Mouse (Mus musculus) adrenal gland, postnatal 4 days (tissue): ENCODE results near the gene Iffo1. TPM values are rescaled to one million over a fixed set of nuclear protein-coding genes. Genes with fewer than 3 reads are reported as not detected.

Experiments used
- DNase-seq, 2 experiments: peaks; one replicate each; pipeline ENCODE4 v3.0.0; 2021 to 2022; ENCODE audit warnings: low spot score in 2 of 2, mixed read lengths in 2 of 2
- microRNA-seq: library from miRNA; unstranded; fragments of <30 nt; microRNA quantifications from one replicate; pipeline ENCODE4 v1.2.0, GENCODE M21; 2021
- total RNA-seq, 2 experiments: library from RNA; stranded (reverse); gene quantifications; 2 replicates each; pipeline ENCODE4 v1.2.3; 2021

Iffo1 gene
- total RNA-seq, 2 experiments from 2014 or later = 42.7 to 49.9 TPM

DNA sequence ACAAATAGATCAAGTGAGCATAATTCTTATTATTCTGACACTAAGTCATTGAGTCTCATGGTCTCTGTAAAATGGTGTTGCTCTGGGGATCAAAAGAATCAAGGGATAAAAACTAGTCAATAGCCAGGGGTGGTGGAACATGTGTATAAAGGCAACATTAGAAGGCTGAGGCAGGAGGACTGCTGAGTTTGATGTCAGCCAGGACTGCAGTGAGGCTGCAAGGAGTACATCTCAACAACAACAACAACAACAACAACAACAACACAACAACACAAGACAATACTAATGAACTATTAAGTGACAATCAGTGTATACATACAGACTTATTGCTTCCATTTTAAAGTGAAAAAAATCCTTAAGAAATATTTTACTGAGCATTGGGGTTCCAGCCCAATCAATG is 45.8 kb downstream of the Iffo1 start:
- DNase-seq = no peak

DNA sequence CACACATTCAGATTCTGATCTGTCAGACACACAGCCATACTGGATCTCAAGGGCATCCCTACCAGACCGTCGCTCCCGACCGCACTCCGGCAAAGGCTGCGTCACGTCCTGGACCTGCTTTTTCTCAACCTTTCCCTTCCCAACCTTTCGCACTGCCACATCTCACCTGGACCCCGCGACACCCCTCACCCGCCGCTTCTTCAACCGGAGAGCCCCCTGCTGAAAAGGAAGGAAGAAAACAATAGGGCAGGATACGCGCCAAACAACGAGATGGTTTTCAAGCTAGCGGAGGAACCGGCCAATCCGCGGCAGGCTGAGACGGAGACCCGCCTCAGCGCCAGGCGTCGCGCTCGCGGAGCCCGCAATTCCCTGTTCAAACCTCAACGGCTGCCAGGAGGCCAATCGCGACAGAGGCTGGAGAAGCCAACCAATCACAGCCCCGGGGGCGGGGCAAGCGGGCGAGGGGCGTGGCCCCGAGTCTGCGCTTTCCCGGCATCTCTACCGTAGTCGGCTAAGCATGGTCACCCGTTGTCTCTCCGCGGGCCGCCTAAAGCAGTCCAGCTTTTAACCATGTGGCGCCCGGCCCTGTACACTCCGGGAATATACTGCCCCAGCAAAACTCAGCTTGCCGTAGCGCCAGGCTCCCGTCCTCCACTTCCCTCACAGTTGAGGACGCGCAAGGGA is 46.4 kb downstream of the Iffo1 start, which contains the start of the genes Ncapd2 and Mrpl51:
Ncapd2 (minus strand) TSS at position 370 of the 684 bp plus-strand sequence.
Mrpl51 (plus strand) TSS at position 470 of the 684 bp plus-strand sequence.
- DNase-seq = peak; percentile 93 to 95

DNA sequence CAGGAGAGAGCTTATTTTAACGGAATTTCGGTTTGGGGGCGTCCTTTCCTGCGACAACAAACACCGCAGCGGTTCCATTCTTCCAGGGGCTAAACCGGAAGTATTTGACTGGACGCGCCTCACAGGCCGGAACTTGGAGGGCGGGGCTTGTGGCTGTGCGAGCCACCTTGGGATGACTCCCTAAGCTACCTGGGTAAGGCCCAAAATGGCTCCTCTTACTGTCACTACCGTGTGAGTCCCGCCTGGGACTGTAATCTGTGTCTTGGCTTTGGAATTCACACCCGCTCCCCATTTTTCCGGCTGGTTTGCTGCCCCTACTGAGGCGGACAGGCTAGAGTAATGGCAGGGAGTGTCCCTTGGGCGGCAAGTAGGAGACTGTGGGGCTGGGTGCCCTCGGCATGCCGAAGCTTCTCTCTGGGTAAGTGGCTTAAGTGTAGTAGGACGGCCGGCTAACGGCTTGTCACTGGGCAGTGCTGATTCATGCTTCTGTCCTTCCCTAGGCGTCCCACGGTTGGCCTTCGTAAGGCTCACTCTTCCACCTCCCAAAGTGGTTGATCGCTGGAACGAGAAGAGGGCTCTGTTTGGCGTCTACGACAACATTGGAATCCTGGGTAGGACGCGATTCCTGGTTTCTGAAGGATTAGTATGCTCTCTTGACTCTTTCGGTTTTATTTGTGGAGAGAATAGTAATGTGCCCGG is 47.1 kb downstream of the Iffo1 start:
- peak; percentile 66 to 88 for DNase-seq

DNA sequence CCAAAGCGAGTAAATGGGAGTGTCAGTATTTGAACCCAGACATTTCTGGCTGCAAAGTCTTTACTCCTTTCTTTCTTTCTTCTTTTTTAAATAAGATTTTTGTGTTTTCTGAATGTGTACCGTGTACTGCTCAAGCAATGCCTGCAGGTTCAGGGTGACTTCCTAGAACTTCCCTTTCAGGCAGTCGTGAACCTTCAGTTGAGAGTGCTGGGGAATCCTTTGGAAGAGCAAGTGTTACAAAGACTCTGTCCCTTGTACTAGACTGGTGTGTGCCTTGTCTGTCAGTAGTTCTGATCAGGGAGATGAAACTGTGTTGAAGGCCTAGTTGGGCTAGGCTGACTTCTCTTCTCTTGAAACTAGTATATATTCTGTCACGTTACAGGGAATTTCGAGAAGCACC is 47.8 kb downstream of the Iffo1 start:
- no peak for DNase-seq

DNA sequence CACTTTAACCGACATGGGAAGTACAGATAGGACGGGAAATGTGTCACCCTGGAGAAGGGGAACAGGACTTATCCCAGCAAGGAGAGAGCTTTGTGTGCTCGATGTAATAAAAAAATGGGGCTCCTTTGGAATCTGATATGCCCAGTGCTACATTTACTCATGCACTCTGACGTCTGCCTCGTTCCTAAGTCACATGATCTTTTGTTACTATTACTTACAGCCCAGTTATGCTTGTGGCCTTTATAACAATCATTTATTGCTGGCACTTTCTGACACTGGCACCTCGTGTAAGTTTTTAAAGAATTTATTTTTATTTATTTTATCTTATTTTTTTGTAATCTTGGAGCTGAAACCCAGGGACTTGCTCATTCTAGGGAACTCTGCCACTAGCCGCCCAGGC is 48.3 kb downstream of the Iffo1 start:
- no peak for DNase-seq

DNA sequence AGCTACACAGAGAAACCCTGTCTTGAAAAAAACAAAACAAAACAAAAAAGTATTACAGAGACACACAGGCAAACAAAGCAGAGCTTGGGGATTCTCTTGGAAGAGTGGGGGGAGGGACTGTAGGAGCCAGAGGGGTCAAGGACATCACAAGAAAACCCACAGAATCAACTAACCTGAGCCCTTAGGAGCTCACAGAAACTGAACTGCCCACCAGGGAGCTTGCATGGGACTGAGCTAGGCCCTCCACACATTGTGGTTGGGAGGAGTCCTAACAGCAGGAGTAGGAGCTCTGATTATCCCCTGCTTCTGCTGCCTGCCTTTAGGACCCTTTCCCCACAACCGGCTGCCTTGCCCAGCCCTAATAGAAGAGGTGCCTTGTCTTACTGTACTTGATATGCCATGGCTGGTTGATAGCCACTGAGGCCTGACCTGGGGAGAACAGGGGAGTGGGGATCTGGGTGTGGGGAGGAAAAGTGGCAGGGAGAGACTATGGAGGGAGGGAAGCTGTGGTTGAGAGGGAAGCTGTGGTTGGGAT is 50.6 kb downstream of the Iffo1 start:
- no peak for DNase-seq

DNA sequence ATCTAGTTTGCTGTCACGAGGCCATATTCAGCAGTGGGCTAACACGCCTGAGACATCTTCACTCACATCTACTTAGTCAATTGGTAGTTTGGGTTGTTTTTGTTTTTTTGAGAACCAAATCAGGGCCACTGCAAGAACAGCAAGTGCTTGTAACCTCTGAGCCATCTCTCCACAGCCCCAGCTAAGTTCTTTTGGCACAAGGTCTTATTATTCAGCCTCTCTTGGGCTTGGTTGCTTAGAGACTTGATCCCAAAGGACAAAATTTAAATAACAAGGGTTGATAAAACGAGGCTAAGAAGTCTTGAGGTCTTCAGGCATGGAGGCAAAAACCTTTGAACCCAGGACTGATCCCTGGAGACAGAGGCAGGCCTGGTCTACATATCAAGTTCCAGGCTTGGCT is 51.3 kb downstream of the Iffo1 start:
- DNase-seq = no peak

DNA sequence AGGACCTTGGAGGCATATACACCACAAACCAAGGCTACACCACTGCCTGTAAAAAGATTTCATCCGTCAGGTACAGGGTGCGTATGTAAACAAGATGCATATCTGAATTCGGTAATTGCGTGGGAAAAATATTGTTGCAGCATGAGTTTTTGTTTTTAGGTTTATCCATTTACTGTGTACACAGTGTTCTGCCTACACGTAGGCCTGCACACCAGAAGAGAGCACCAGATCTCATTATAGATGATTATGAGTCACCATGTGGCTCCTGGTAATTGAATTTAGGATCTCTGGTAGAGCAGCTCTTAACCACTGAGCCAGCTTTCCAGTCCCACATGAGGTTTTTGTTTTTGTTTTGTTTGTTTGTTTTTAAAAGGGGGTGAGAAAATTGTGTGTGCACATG is 52.1 kb downstream of the Iffo1 start:
- no peak for DNase-seq

DNA sequence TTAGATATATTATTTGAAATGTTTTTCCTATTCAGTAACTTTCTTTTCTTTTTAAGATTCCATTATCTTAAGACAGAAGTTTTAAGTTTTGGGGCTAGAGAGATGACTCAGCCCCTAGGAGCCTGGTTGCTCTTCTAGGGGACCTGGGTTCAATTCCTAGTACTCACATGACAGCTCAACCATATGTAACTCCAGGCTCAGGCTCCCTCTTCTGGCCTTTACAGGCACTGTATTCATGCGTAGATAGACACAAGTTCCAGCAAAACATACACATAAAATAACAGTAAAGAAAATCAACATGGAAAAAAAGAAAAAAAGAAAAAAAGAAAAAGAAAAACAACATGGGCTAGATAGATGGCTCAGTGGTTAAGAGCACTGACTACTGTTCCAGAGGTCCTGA is 65.4 kb downstream of the Iffo1 start:
- DNase-seq = no peak

Small RNAs within 50 kb of the gene (microRNA-seq; reads per million reads assigned to microRNA genes)
- gene Mir3098 (1.1 reads per million), gene Mir7045 (0.79 reads per million)

Other genes with a start within 250 kb of the Iffo1 start
- 1 to 10 TPM; 1.5 to 1.7 TPM for gene Lag3, start 233.5 kb upstream of the Iffo1 start, total RNA-seq
- gene Ptms, start 225.1 kb upstream of the Iffo1 start, total RNA-seq = 100 to 1,000 TPM; 692 to 728 TPM
- gene Mlf2, start 213.9 kb upstream of the Iffo1 start, total RNA-seq = 100 to 1,000 TPM; 257 to 265 TPM
- gene Cops7a, start 179.7 kb upstream of the Iffo1 start, total RNA-seq = 100 to 1,000 TPM; 143 to 151 TPM
- gene Pianp, start 148.5 kb upstream of the Iffo1 start, total RNA-seq = 10 to 100 TPM in 1 of 2 experiments, 1 to 10 TPM in 1; 6.2 to 11.1 TPM
- 10 to 100 TPM; 60.6 to 67.6 TPM for gene Zfp384, start 136.1 kb upstream of the Iffo1 start, total RNA-seq
- 100 to 1,000 TPM; 118 TPM for gene Ing4, start 105.5 kb upstream of the Iffo1 start, total RNA-seq
- gene Acrbp, start 95.6 kb upstream of the Iffo1 start, total RNA-seq = 1 to 10 TPM; 7.3 to 8.0 TPM
- gene Lpar5, start 77.3 kb upstream of the Iffo1 start, total RNA-seq = 1 to 10 TPM in 1 of 2 experiments, under 1 TPM in 1; 0.84 to 1.0 TPM
- gene Chd4, start 49.3 kb upstream of the Iffo1 start, total RNA-seq = 100 to 1,000 TPM; 227 to 264 TPM
- gene Nop2, start 13.3 kb upstream of the Iffo1 start, total RNA-seq = 10 to 100 TPM; 36.5 to 36.8 TPM
- 1,000 to 10,000 TPM; 1,146 to 1,218 TPM for gene Gapdh, start 21.2 kb downstream of the Iffo1 start, total RNA-seq
- 100 to 1,000 TPM in 1 of 2 experiments, 10 to 100 TPM in 1; 95.5 to 107 TPM for gene Ncapd2, start 46.5 kb downstream of the Iffo1 start, total RNA-seq
- gene Mrpl51, start 46.6 kb downstream of the Iffo1 start, total RNA-seq = 100 to 1,000 TPM; 155 to 168 TPM
- gene Vamp1, start 70.3 kb downstream of the Iffo1 start, total RNA-seq = 10 to 100 TPM; 42.5 to 44.0 TPM
- 10 to 100 TPM; 10.2 to 11.3 TPM for gene Tapbpl, start 86.6 kb downstream of the Iffo1 start, total RNA-seq
- under 1 TPM; 0.36 to 0.68 TPM for gene Cd27, start 91.8 kb downstream of the Iffo1 start, total RNA-seq
- not detected for gene Tuba3a, start 140.8 kb downstream of the Iffo1 start, total RNA-seq
- gene Ltbr, start 168.6 kb downstream of the Iffo1 start, total RNA-seq = 10 to 100 TPM; 88.9 to 89.8 TPM
- gene Scnn1a, start 175.4 kb downstream of the Iffo1 start, total RNA-seq = 1 to 10 TPM; 1.7 to 4.5 TPM
- gene Tnfrsf1a, start 204.1 kb downstream of the Iffo1 start, total RNA-seq = 100 to 1,000 TPM; 219 to 241 TPM
- gene Plekhg6, start 235.6 kb downstream of the Iffo1 start, total RNA-seq = under 1 TPM; 0.59 to 0.62 TPM